Mouse (Mus musculus) monocyte, adult 5-6 weeks (primary cell): Measurements from ENCODE around the gene Capns1. TPM values are rescaled to one million over a fixed set of nuclear protein-coding genes. Genes with fewer than 3 reads are reported as not detected.

Experiments used
- total RNA-seq: library from RNA; stranded (forward); fragments of 200-1000, 200-491, 200-594 nt; gene quantifications from 3 replicates; pipeline ENCODE4 v1.2.3, GENCODE M21; 2017

Gene Capns1
- total RNA-seq, 1 experiment from 2014 or later, result 217 TPM

Other genes with a start within 250 kb of the Capns1 start
- gene Zfp74, start 244.7 kb downstream of the Capns1 start, total RNA-seq, result 2.3 to 8.2 TPM (median 3.1 TPM) in 3 replicates
- gene Zfp568, start 214.9 kb downstream of the Capns1 start, total RNA-seq, result 25.8 to 32.8 TPM (median 32.4 TPM) in 3 replicates
- 0.85 to 3.6 TPM (median 1.7 TPM) in 3 replicates for gene Zfp14, start 147.4 kb downstream of the Capns1 start, total RNA-seq
- gene Zfp82, start 125.9 kb downstream of the Capns1 start, total RNA-seq, result 3.8 to 9.1 TPM (median 4.3 TPM) in 3 replicates
- gene Gm26920, start 108.4 kb downstream of the Capns1 start, total RNA-seq, result not detected in 3 replicates
- gene Zfp566, start 108.3 kb downstream of the Capns1 start, total RNA-seq, result 0.43 to 3.1 TPM in 2 of 3 replicates, not detected in the other
- gene Zfp260, start 104.0 kb downstream of the Capns1 start, total RNA-seq, result 12.9 to 53.8 TPM (median 19.3 TPM) in 3 replicates
- 3.6 to 16.7 TPM (median 6.6 TPM) in 3 replicates for gene Zfp382, start 76.9 kb downstream of the Capns1 start, total RNA-seq
- 26.9 to 47.7 TPM (median 40.3 TPM) in 3 replicates for gene Zfp146, start 29.1 kb downstream of the Capns1 start, total RNA-seq
- not detected in 3 replicates for gene Cox7a1, start 14.7 kb downstream of the Capns1 start, total RNA-seq
- 29.5 to 52.1 TPM (median 49.3 TPM) in 3 replicates for gene Polr2i, start 33.1 kb upstream of the Capns1 start, total RNA-seq
- gene Tbcb, start 33.5 kb upstream of the Capns1 start, total RNA-seq, result 32.7 to 60.7 TPM (median 37.0 TPM) in 3 replicates
- not detected in 3 replicates for gene Ovol3, start 36.9 kb upstream of the Capns1 start, total RNA-seq
- gene Thap8, start 81.3 kb upstream of the Capns1 start, total RNA-seq, result 1.0 to 3.2 TPM in 2 of 3 replicates, not detected in the other
- 1.3 to 4.7 TPM (median 3.0 TPM) in 3 replicates for gene Wdr62, start 81.6 kb upstream of the Capns1 start, total RNA-seq
- gene Clip3, start 92.9 kb upstream of the Capns1 start, total RNA-seq, result 2.2 TPM in 1 of 3 replicates, not detected in the others
- gene Alkbh6, start 109.9 kb upstream of the Capns1 start, total RNA-seq, result 27.8 to 47.4 TPM (median 35.8 TPM) in 3 replicates
- gene Syne4, start 116.0 kb upstream of the Capns1 start, total RNA-seq, result 3.0 TPM in 1 of 3 replicates, not detected in the others
- gene E130208F15Rik, start 122.9 kb upstream of the Capns1 start, total RNA-seq, result 2.2 to 10.7 TPM (median 8.0 TPM) in 3 replicates
- gene Sdhaf1, start 125.1 kb upstream of the Capns1 start, total RNA-seq, result 11.3 to 13.7 TPM (median 11.5 TPM) in 3 replicates
- not detected in 3 replicates for gene Lrfn3, start 164.0 kb upstream of the Capns1 start, total RNA-seq
- gene Tyrobp, start 214.9 kb upstream of the Capns1 start, total RNA-seq, result 1,651 to 1,754 TPM (median 1,724 TPM) in 3 replicates
- 44.2 to 97.2 TPM (median 67.5 TPM) in 3 replicates for gene Hcst, start 221.0 kb upstream of the Capns1 start, total RNA-seq
- gene Nfkbid, start 222.9 kb upstream of the Capns1 start, total RNA-seq, result 25.9 to 48.3 TPM (median 34.1 TPM) in 3 replicates
- gene Aplp1, start 246.7 kb upstream of the Capns1 start, total RNA-seq, result 0.68 TPM in 1 of 3 replicates, not detected in the others